Mouse (Mus musculus) liver, embryonic 11.5 days (tissue): ENCODE data around the gene Hbb-bs. TPM values are rescaled to one million over a fixed set of nuclear protein-coding genes. Genes with fewer than 3 reads are reported as not detected.
"Not testable (repeated sequence)": the region's sequence is repeated elsewhere in the genome, so short reads cannot be mapped to it uniquely, and the experiment has no call there.

Source experiments
- ATAC-seq: fragments of 200-750 bp; cut with Nextera tagmentation; replicated peaks from 2 replicates; pipeline ENCODE4 v1.8.0; 2017; ENCODE audit warnings: moderate number of reproducible peaks, mild to moderate bottlenecking, moderate TSS enrichment, moderate library complexity; ENCODE audit not compliant: low FRiP score
- DNase-seq: peaks from one replicate; pipeline ENCODE4 v3.0.0-alpha.2; 2017; ENCODE audit warnings: low spot score
- H3K27ac ChIP-seq: fragments of 300-500 bp; sonication (generic); 2 replicates; pipeline ENCODE4 v1.5.1; 2014; ENCODE audit warnings: mild to moderate bottlenecking, low read depth, low read length, control low read depth
- H3K27me3 ChIP-seq: fragments of 300-500 bp; sonication (generic); replicated peaks from 2 replicates; pipeline ENCODE4 v1.6.1; 2014; ENCODE audit warnings: low read length, mixed read lengths; ENCODE audit not compliant: control insufficient read depth, insufficient read depth
- H3K36me3 ChIP-seq: fragments of 300-500 bp; sonication (generic); 2 replicates; pipeline ENCODE4 v1.6.1; 2014; ENCODE audit warnings: mild to moderate bottlenecking, low read length, moderate library complexity, mixed read lengths; ENCODE audit not compliant: control insufficient read depth, insufficient read depth
- H3K4me1 ChIP-seq: fragments of 300-500 bp; sonication (generic); replicated peaks from 2 replicates; pipeline ENCODE4 v1.6.1; 2014; ENCODE audit warnings: low read length, mixed read lengths; ENCODE audit not compliant: control insufficient read depth, insufficient read depth
- H3K4me2 ChIP-seq: fragments of 300-500 bp; sonication (generic); 2 replicates; pipeline ENCODE4 v1.6.1; 2014; ENCODE audit warnings: mild to moderate bottlenecking, control low read depth, moderate library complexity
- H3K4me3 ChIP-seq: fragments of 300-500 bp; sonication (generic); 2 replicates; pipeline ENCODE4 v1.5.1; 2014; ENCODE audit warnings: low read depth, low read length, control low read depth
- H3K9ac ChIP-seq: fragments of 300-500 bp; sonication (generic); 2 replicates; pipeline ENCODE4 v1.6.1; 2014; ENCODE audit warnings: low read depth, low read length, control low read depth
- H3K9me3 ChIP-seq: fragments of 300-500 bp; sonication (generic); 2 replicates; pipeline ENCODE4 v1.6.1; 2016; ENCODE audit warnings: low read length, inconsistent platforms, mixed read lengths; ENCODE audit not compliant: control insufficient read depth
- WGBS: fragments of 180-500 bp; shearing (Covaris S2); extraction: QIAGEN DNeasy Blood & Tissue Kit; methylation state at CpG from one replicate; pipeline ENCODE4 v1.1.7; 2014; 5-methylcytosine and 5-hydroxymethylcytosine counted together
- polyA plus RNA-seq: library from polyadenylated mRNA; unstranded; fragments of >200 nt; fragmentation: Nextera tagmentation; extraction: Ambion mirVana; gene quantifications from 2 replicates; pipeline ENCODE4 v1.2.1, GENCODE M21; 2014

The Hbb-bs gene
- polyA plus RNA-seq, 1 experiment from 2014 or later: 9,439 TPM

GRCm38 (mm10) chr7:103854669-103855068 is 26.8 kb upstream of the Hbb-bs start:
- H3K27me3 ChIP-seq: no peaks in the 10 kb centered on the region
- H3K4me2 ChIP-seq: no peak overlapping the region
- no peak for ATAC-seq
- 75% methylated on average over 1 of the region's 1 CpGs for WGBS
- no peak for DNase-seq
- H3K9me3 ChIP-seq: no peaks in the 10 kb centered on the region
- no peak overlapping the region for H3K9ac ChIP-seq
- no peaks in the 10 kb centered on the region for H3K36me3 ChIP-seq
- peaks cover 12% of the 10 kb centered on the region for H3K4me1 ChIP-seq
- no peak overlapping the region for H3K4me3 ChIP-seq
- peak overlapping the region; percentile 25 for H3K27ac ChIP-seq

GRCm38 (mm10) chr7:103853090-103853489 is 25.2 kb upstream of the Hbb-bs start, which contains the start of gene Hbb-y:
TSS of gene Hbb-y (minus strand) at chr7:103853216.
- Histone ChIP-seq H3K27ac (peak within 1 kb of the TSS; percentile 9), H3K4me2 (no peak within 1 kb of the TSS), H3K4me3 (no peak within 1 kb of the TSS), H3K9ac (no peak within 1 kb of the TSS), H3K9me3 (no peaks in the 10 kb centered on the region), H3K4me1 (peaks cover 10% of the 10 kb centered on the region), H3K27me3 (no peaks in the 10 kb centered on the region), H3K36me3 (no peaks in the 10 kb centered on the region)
- WGBS: 62% methylated on average over 2 of the region's 2 CpGs
- peak; percentile 44 for ATAC-seq
- DNase-seq: no peak

GRCm38 (mm10) chr7:103844525-103845325 is 16.8 kb upstream of the Hbb-bs start:
- no peaks in the 10 kb centered on the region for H3K9me3 ChIP-seq
- 50% methylated on average over 1 of the region's 2 CpGs for whole genome bisulfite sequencing
- DNase-seq (no peak), ATAC-seq (peak; percentile 71)
- H3K4me2 ChIP-seq: peak overlapping the region; percentile 2; the same call in 1 of the 2 replicates
- H3K36me3 ChIP-seq: no peaks in the 10 kb centered on the region
- peaks cover 16% of the 10 kb centered on the region for H3K4me1 ChIP-seq
- no peak overlapping the region for H3K4me3 ChIP-seq
- H3K9ac ChIP-seq: no peak overlapping the region
- H3K27ac ChIP-seq: peak overlapping the region; percentile 3
- H3K27me3 ChIP-seq: no peaks in the 10 kb centered on the region

GRCm38 (mm10) chr7:103843034-103843433 is 15.1 kb upstream of the Hbb-bs start, which contains the start of gene Hbb-bh1:
TSS of gene Hbb-bh1 (minus strand) at chr7:103843164.
- Histone ChIP-seq H3K27ac (peak within 1 kb of the TSS; percentile 63), H3K4me1 (peaks cover 16% of the 10 kb centered on the region), H3K27me3 (no peaks in the 10 kb centered on the region), H3K9me3 (no peaks in the 10 kb centered on the region), H3K9ac (0 out of 2 replicates have a peak within 1 kb of the TSS, but pooled peaks have one; percentile 22), H3K4me3 (peak within 1 kb of the TSS; percentile 24; the same call in 1 of the 2 replicates), H3K4me2 (peak within 1 kb of the TSS; percentile 5; the same call in 1 of the 2 replicates), H3K36me3 (no peaks in the 10 kb centered on the region)
- ATAC-seq (peak; percentile 48), DNase-seq (no peak)
- 45% methylated on average over 2 of the region's 2 CpGs for WGBS

GRCm38 (mm10) chr7:103840268-103840667 is 12.4 kb upstream of the Hbb-bs start, which contains the start of gene Hbb-bh2:
TSS of gene Hbb-bh2 (minus strand) at chr7:103840520.
- no peak within 1 kb of the TSS for H3K4me3 ChIP-seq

GRCm38 (mm10) chr7:103827139-103827538 is 757 bp downstream of the Hbb-bs start:
- no CpG with 5 or more reads among the region's 2 CpGs for WGBS
- H3K4me3 ChIP-seq, H3K4me2 ChIP-seq, H3K27me3 ChIP-seq, H3K4me1 ChIP-seq, H3K9ac ChIP-seq, H3K9me3 ChIP-seq, DNase-seq, H3K27ac ChIP-seq, H3K36me3 ChIP-seq: not testable (repeated sequence)
- ATAC-seq: peak; percentile 0; the same call in 1 of the 2 replicates

More at GRCm38 (mm10) chr7:103840268-103840667, 12.4 kb upstream of the Hbb-bs start, which contains the start of gene Hbb-bh2:
- Histone ChIP-seq H3K4me1 (peaks cover 16% of the 10 kb centered on the region), H3K9me3 (no peaks in the 10 kb centered on the region), H3K4me2 (peak within 1 kb of the TSS; percentile 14; the same call in 1 of the 2 replicates), H3K9ac (peak within 1 kb of the TSS; percentile 34; the same call in 1 of the 2 replicates), H3K27ac (peak within 1 kb of the TSS; percentile 64), H3K27me3 (no peaks in the 10 kb centered on the region), H3K36me3 (no peaks in the 10 kb centered on the region)
- 56% methylated on average over 3 of the region's 3 CpGs for WGBS
- DNase-seq (no peak), ATAC-seq (peak; percentile 29; the same call in 1 of the 2 replicates)

GRCm38 (mm10) chr7:103826255-103826887 is 1.5 kb downstream of the Hbb-bs start:
- Histone ChIP-seq H3K4me2 (peak overlapping the region; percentile 33), H3K9me3 (no peaks in the 10 kb centered on the region), H3K4me3 (peak overlapping the region; percentile 26), H3K36me3 (no peaks in the 10 kb centered on the region), H3K27ac (peak overlapping the region; percentile 75), H3K27me3 (no peaks in the 10 kb centered on the region), H3K4me1 (peaks cover 10% of the 10 kb centered on the region), H3K9ac (no peak overlapping the region)
- ATAC-seq (peak; percentile 52), DNase-seq (no peak)
- WGBS: 69% methylated on average over 3 of the region's 3 CpGs

- no peaks in the 10 kb centered on the region for H3K27me3 ChIP-seq
- H3K36me3 ChIP-seq: no peaks in the 10 kb centered on the region
- no peak overlapping the region for H3K4me2 ChIP-seq
- no peak overlapping the region for H3K27ac ChIP-seq
- DNase-seq (no peak), ATAC-seq (peak; percentile 80)
- peaks cover 10% of the 10 kb centered on the region for H3K4me1 ChIP-seq
- H3K4me3 ChIP-seq: no peak overlapping the region
- WGBS: 90% methylated on average over 3 of the region's 3 CpGs
- H3K9me3 ChIP-seq: no peaks in the 10 kb centered on the region
- H3K9ac ChIP-seq: no peak overlapping the region
Observed at GRCm38 (mm10) chr7:103825536-103826254, 2.2 kb downstream of the Hbb-bs start.
